Mouse (Mus musculus) embryo, embryonic 10 days (tissue): ENCODE data around the gene Olfr393.

Source experiments
- DNase-seq: peaks from one replicate; pipeline ENCODE4 v3.0.0-alpha.2; 2015; ENCODE audit warnings: low spot score

Gene Olfr393

GRCm38 (mm10) chr11:73851354-73851753, at the start of gene Olfr393:
Gene Olfr393, minus strand, starts transcription at chr11:73851454.
- no peak for DNase-seq

GRCm38 (mm10) chr11:73890671-73891070, 39.4 kb upstream of the Olfr393 start, which contains the start of gene Olfr394:
Gene Olfr394, minus strand, starts transcription at chr11:73890771.
- no peak for DNase-seq

DNA sequence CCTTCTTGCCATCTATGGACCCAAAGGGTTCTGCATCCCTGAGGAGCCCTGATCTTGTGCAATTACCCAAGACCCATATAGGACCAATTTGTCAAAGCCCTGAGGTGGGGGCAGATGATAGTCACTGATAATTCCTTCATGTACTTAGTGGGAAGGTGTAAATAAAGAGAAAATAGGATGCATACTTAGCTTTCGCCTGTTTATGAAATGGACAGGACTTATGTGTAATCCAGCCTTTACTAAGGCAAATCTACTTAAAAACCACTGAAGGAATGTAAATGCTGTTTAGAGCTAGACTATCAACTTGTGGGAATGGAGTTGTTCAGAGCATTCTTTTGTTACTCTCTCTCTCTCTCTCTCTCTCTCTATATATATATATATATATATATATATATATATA, 34.3 kb downstream of the Olfr393 start, which contains the start of gene Olfr392:
Olfr392 (minus strand) TSS at position 101 of the 400 bp plus-strand sequence.
- DNase-seq, result no peak

GRCm38 (mm10) chr11:73802952-73803351, 48.3 kb downstream of the Olfr393 start, which contains the start of gene Olfr391-ps:
Gene Olfr391-ps, minus strand, starts transcription at chr11:73803052.
- DNase-seq, result no peak
